In the genomic region with DNA sequence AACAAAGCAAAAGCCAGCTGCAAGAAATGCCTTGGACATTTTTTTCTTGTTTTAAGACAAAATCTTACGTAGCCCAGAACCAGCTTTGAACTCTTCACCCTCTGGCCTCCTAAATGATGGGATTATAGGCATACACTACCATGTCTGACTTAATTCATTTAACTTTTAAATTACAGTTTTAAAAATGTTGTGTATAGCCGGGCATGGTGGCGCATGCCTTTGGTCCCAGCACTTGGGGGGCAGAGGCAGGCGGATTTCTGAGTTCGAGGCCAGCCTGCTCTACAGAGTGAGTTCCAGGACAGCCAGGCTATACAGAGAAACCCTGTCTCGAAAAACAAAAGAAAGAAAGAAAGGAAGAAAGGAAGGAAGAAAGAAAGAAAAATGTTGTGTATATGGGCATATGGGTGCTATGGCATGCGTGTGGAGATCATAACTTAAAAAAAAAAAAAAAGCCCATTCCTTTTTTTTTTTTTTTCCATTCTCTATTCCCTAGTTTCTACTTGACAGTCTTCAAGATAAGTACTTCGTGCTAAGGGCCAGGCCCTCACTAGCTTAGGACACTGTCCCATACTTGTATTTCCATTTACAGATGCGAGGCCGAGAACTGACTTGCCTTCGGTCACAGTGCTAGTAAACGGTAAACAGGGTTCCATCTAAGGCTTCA, we compare ENCODE assay signal across 8 mouse cellular contexts. TPM values are rescaled to one million over a fixed set of nuclear protein-coding genes. Genes with fewer than 3 reads are reported as not detected.
DNase-seq lines count a peak whose midpoint lies in the region; ATAC-seq lines count a peak whose summit lies in the region.

No protein-coding gene starts in this region.

- ATAC-seq in kidney, embryonic 14.5 days (ENCODE audit: low FRiP score, low TSS enrichment), result no peak
- ATAC-seq in hindbrain, embryonic 13.5 days (ENCODE audit: low FRiP score), result no peak
- ATAC-seq in midbrain, embryonic 13.5 days, result no peak

- no peaks in the 10 kb centered on the region for H3K27me3 ChIP-seq in kidney, embryonic 14.5 days (ENCODE audit: control insufficient read depth, insufficient read depth, low read length)
- H3K27me3 ChIP-seq in hindbrain, embryonic 13.5 days, result no peaks in the 10 kb centered on the region
- H3K27me3 ChIP-seq in midbrain, embryonic 13.5 days, result no peaks in the 10 kb centered on the region

- H3K9ac ChIP-seq in kidney, embryonic 14.5 days (ENCODE audit: low read depth, low read length), result peak overlapping the region; percentile 76
- peak overlapping the region; percentile 87 for H3K9ac ChIP-seq in hindbrain, embryonic 13.5 days
- peak overlapping the region; percentile 89 for H3K9ac ChIP-seq in midbrain, embryonic 13.5 days (replicated peaks)

- no peaks in the 10 kb centered on the region for H3K9me3 ChIP-seq in kidney, embryonic 14.5 days (ENCODE audit: control insufficient read depth, low read length)
- no peaks in the 10 kb centered on the region for H3K9me3 ChIP-seq in hindbrain, embryonic 13.5 days
- H3K9me3 ChIP-seq in midbrain, embryonic 13.5 days, result no peaks in the 10 kb centered on the region

- H3K27ac ChIP-seq in kidney, embryonic 14.5 days (ENCODE audit: low read depth, low read length), result peak overlapping the region; percentile 89
- peak overlapping the region; percentile 80 for H3K27ac ChIP-seq in brown adipose tissue, adult 24 weeks (replicated peaks; ENCODE audit: low read depth, low read length)
- H3K27ac ChIP-seq in hindbrain, embryonic 13.5 days, result peak overlapping the region; percentile 98
- H3K27ac ChIP-seq in midbrain, embryonic 13.5 days, result peak overlapping the region; percentile 98

- peak overlapping the region; percentile 64 for H3K4me2 ChIP-seq in kidney, embryonic 14.5 days (replicated peaks; ENCODE audit: low read depth, low read length)
- peak overlapping the region; percentile 63 for H3K4me2 ChIP-seq in hindbrain, embryonic 13.5 days
- H3K4me2 ChIP-seq in midbrain, embryonic 13.5 days (replicated peaks), result peak overlapping the region; percentile 64

- H3K36me3 ChIP-seq in kidney, embryonic 14.5 days (ENCODE audit: control insufficient read depth, insufficient read depth, low read length), result peaks cover 10% of the 10 kb centered on the region; the same call in 1 of the 2 replicates
- H3K36me3 ChIP-seq in hindbrain, embryonic 13.5 days, result peaks cover 24% of the 10 kb centered on the region
- peaks cover 21% of the 10 kb centered on the region for H3K36me3 ChIP-seq in midbrain, embryonic 13.5 days

- H3K4me3 ChIP-seq in kidney, embryonic 14.5 days (ENCODE audit: low read length), result peak overlapping the region; percentile 85
- peak overlapping the region; percentile 75 for H3K4me3 ChIP-seq in brown adipose tissue, adult 24 weeks (ENCODE audit: insufficient read depth, low read depth, low read length)
- peak overlapping the region; percentile 78 for H3K4me3 ChIP-seq in hindbrain, embryonic 13.5 days
- peak overlapping the region; percentile 84 for H3K4me3 ChIP-seq in midbrain, embryonic 13.5 days (replicated peaks)

- no peak for DNase-seq in kidney, adult 8-10 months
- DNase-seq in c-Kit-positive CD71-positive TER-119-positive erythroid progenitor cells, embryonic 14.5 days (ENCODE audit: low spot score), result no peak
- no peak for DNase-seq in embryo, embryonic 10.5 days (ENCODE audit: low spot score)
- DNase-seq in right cerebral cortex, adult 2 months (ENCODE audit: low spot score in 2 of 2), result no peak

- WGBS in kidney, embryonic 14.5 days, result 43% methylated on average over 12 of the region's 12 CpGs
- WGBS in hindbrain, embryonic 13.5 days, result 37% methylated on average over 12 of the region's 12 CpGs
- 39% methylated on average over 12 of the region's 12 CpGs for WGBS in midbrain, embryonic 13.5 days

- no peaks in the 10 kb centered on the region for H3K4me1 ChIP-seq in kidney, embryonic 14.5 days (ENCODE audit: control insufficient read depth, insufficient read depth, low read length)
- H3K4me1 ChIP-seq in brown adipose tissue, adult 24 weeks (ENCODE audit: control insufficient read depth, insufficient read depth, insufficient read length, low read length), result no peaks in the 10 kb centered on the region
- peaks cover 20% of the 10 kb centered on the region for H3K4me1 ChIP-seq in hindbrain, embryonic 13.5 days (replicated peaks)
- peaks cover 16% of the 10 kb centered on the region for H3K4me1 ChIP-seq in midbrain, embryonic 13.5 days (replicated peaks)

RNA-seq across cellular contexts. Expression of a gene that starts 0.7 kb away (rescaled TPM):
- 59.9 and 80.3 TPM in 2 replicates for polyA plus RNA-seq in kidney, embryonic 14.5 days (2014; fragmentation: Nextera tagmentation; extraction: Ambion mirVana)
- 45.3 and 49.2 TPM in 2 replicates for polyA plus RNA-seq in brown adipose tissue, adult 24 weeks (2012; ENCODE audit: insufficient read depth, insufficient read length, missing spikeins)
- polyA plus RNA-seq in hindbrain, embryonic 13.5 days (2015; fragmentation: Nextera tagmentation; extraction: Ambion mirVana), result 90.3 and 97.2 TPM in 2 replicates
- 95.4 and 98.4 TPM in 2 replicates for polyA plus RNA-seq in midbrain, embryonic 13.5 days (2015; fragmentation: Nextera tagmentation; extraction: Ambion mirVana)

RNA-seq across cellular contexts. Expression of a gene that starts 38.6 kb away (rescaled TPM):
- 224 and 255 TPM in 2 replicates for polyA plus RNA-seq in kidney, embryonic 14.5 days (2014; fragmentation: Nextera tagmentation; extraction: Ambion mirVana)
- polyA plus RNA-seq in brown adipose tissue, adult 24 weeks (2012; ENCODE audit: insufficient read depth, insufficient read length, missing spikeins), result 81.2 and 86.1 TPM in 2 replicates
- 182 and 193 TPM in 2 replicates for polyA plus RNA-seq in hindbrain, embryonic 13.5 days (2015; fragmentation: Nextera tagmentation; extraction: Ambion mirVana)
- 174 and 200 TPM in 2 replicates for polyA plus RNA-seq in midbrain, embryonic 13.5 days (2015; fragmentation: Nextera tagmentation; extraction: Ambion mirVana)
